Mouse (Mus musculus) ovary, adult 18-20 months (tissue): Measurements from ENCODE around the gene Ffar4.

Source experiments
- DNase-seq: peaks from one replicate; pipeline ENCODE4 v3.0.0; 2022; ENCODE audit warnings: low spot score, mixed read lengths

The Ffar4 gene

GRCm38 (mm10) chr19:38096858-38097758 is at the start of gene Ffar4:
Gene Ffar4, plus strand, starts transcription at chr19:38097071.
- no peak for DNase-seq

DNA sequence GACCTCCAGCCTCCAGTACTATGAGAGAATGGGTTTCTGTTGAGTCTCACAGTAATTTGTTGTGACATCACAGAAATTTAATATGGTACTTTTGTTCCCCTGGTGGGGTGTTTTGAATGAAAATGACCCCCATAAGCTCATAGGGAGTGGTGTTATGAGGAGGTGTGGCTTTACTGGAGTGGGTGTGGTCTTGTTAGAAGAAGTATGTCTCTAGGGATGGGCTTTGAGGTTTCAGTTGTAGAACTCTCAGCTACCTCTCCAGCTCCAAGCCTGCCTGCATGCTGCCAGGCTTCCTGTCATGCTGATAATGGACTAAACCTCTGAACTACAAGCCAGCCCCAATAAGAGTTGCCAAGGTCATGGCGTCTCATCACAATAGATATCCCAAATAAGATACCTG is 47.2 kb upstream of the Ffar4 start:
- DNase-seq: no peak

DNA sequence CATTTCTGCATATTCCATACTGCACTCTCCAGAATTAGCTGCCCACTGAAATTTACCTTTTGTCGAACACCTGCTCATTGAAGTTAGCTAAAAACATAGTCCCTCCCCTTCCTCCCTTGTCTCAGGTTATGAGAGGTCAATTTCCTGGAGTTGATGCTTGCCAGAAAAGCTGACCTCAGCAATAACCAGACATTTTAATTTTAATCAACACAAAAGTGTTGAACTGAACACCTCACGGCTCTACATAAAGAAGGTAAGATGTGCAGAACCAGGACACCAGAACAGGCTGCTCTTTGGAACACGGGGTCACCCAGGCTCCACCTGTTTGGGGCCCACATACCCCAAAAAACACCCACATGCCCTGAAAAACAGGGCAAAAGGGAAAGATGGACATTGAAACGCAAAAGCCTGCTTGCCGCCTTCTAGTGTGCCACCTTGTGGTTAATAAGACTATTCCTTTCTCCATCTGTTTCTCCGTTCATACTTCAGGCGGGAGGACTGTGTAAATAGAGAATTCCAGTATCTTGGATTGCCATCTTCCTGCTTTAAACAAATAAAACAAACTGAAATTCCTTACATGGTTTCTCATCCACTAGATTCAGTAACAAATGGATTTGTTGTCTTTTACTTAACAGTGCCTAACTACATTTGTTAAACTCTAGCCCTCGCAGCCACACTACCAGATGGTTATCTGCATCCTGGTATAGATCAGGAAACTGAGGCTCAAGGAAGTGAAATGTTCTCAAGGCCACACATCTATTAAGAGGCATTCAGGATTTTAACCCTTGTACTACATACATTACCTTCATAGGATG is 43.4 kb upstream of the Ffar4 start:
- DNase-seq: no peak

GRCm38 (mm10) chr19:38054149-38054719 is 42.6 kb upstream of the Ffar4 start:
- no peak for DNase-seq

GRCm38 (mm10) chr19:38054720-38055192 is 42.1 kb upstream of the Ffar4 start, which contains the start of gene Cep55:
Gene Cep55, plus strand, starts transcription at chr19:38055011.
- peak; percentile 94 for DNase-seq

DNA sequence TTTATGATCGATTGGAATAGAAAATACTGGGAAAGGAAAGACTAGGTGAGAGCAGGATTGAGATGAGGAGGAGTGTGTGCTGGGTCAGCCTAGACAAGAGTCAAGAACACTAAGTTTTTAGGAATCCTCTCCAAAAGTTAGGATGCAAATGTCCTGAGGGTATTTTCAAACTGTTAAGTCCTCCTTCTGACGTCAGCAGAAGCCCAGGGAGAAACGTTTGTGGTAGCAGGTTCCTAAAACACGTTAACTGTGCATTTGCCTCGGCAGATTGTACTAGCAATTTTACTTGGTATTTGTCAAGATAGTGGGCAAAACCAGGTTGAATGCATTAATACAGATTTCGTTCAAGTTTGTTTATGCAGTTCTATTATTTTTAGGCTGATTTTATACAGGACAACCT is 41.1 kb upstream of the Ffar4 start:
- no peak for DNase-seq

DNA sequence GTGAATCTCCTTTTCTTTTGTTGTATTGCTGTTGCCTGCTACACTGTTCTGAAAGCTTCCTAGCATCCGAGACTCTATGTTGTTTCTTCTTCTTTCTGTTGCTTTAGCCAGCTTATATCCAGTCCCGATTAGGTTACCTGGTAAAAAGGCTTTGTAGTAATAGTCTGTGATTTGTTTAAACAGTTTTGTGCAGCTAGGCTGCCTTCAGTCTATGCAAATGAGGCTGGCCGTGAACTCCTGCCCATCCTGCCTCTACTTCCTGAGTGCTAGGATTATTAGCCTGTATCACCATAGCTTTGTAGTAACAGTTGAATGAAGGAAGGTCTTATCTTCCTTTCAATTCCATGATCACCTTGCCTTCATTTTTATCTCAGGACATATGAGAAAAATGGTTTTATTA is 40.6 kb upstream of the Ffar4 start:
- DNase-seq: no peak

- DNase-seq: no peak
Observed at GRCm38 (mm10) chr19:38056931-38057330, 39.9 kb upstream of the Ffar4 start.

DNA sequence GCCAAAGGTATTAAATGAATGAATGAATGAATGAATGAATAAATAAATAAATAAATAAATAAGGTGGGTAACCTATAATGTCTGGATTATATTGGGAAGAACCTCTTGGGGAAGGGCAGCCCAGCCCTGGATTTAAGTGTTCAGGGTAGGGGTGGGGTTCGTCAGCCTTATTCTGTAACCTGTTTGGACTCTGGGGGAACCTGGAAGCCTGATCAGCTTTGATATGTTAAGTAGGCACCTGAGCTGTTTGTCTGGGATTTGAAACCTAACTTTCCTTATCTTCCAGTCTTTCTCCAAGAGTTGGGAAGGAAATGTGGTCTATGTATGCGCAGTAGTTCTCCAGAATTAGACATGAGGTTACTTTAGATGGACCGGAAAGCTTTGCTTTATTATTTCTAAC is 33.7 kb upstream of the Ffar4 start:
- no peak for DNase-seq

GRCm38 (mm10) chr19:38064051-38064450 is 32.8 kb upstream of the Ffar4 start:
- DNase-seq: no peak

GRCm38 (mm10) chr19:38073226-38073625 is 23.6 kb upstream of the Ffar4 start:
- no peak for DNase-seq

DNA sequence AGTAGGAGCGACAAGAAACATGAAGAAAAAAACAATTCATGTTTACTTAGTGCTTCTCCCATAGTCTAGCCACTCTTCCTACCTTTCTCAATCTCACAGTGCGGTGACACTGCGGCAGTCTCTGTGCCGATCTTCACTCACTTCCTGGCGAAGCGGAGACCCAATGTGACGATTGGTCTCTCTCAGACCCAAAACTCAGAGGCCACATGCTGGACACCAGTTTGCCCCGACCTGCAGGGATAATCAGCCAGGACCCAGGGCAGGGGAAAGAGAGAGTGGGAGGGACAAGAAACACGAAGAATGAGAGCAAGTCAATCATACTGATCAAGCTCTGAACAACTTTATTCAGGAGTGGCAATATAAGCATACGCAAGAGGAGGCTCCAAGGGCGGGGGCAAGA is 21.8 kb upstream of the Ffar4 start:
- no peak for DNase-seq

DNA sequence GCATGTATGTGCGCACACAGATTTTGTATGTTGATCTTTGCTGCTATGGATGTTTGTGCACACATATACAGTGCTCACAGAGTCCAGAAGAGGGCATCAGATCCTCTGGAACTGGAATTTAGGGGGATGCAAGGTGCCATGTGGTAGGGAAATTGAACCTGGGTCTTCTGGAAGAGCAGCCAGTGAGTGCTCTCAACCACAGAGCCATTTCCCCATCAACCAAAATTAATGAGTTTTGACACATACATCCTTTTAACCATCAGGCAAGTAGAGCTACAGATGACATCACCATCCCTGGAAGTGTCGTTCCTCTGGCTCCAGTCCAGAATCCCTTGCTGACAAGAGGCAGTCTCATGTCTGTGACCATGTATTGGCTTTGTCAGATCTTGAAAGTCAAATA is 20.6 kb upstream of the Ffar4 start:
- no peak for DNase-seq

GRCm38 (mm10) chr19:38077851-38078540 is 18.9 kb upstream of the Ffar4 start:
- DNase-seq: no peak

DNA sequence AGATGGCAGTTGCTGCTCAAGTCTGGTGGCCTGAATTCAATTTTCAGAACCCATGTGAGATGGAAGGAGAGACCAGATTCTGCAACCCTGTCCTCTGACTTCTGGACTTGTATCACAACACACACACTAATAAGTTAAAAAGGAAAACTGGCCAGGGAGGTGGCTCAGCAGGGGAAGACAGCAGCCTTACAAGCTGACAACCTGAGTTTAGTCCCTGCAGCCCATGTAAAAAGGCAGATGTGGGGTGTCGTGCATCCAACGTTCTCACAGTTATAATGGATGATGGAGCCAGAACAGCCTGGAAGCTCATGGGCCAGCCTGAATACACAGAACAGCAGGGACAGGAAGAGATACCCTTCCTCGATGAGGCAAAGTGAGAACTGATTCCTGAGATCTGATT is 15.5 kb upstream of the Ffar4 start:
- DNase-seq: no peak

- no peak for DNase-seq
Observed at GRCm38 (mm10) chr19:38082931-38083525, 13.8 kb upstream of the Ffar4 start.

- no peak for DNase-seq
Observed at GRCm38 (mm10) chr19:38085841-38086240, 11.0 kb upstream of the Ffar4 start.

- DNase-seq: no peak
Observed at GRCm38 (mm10) chr19:38086948-38087551, 9.8 kb upstream of the Ffar4 start.

DNA sequence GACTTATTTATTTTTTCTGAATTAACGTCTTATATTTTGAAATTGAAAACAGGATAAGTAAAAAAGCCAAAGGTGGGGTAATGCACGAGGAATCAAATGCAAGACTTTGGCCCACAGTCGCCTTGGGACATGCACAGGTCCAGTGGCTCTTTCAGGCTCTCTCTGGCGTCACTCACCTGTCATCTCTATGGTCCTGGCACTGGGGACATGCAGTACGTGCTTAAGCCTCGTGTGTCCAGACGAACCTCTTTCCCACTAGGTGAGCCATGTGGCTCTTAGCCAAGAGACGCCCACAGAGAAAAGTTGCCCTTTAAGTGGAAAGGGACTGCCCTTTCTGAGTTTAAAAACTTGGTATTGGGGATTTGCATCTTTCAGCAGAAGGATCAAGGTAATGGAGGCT is 7.5 kb upstream of the Ffar4 start:
- DNase-seq: no peak

DNA sequence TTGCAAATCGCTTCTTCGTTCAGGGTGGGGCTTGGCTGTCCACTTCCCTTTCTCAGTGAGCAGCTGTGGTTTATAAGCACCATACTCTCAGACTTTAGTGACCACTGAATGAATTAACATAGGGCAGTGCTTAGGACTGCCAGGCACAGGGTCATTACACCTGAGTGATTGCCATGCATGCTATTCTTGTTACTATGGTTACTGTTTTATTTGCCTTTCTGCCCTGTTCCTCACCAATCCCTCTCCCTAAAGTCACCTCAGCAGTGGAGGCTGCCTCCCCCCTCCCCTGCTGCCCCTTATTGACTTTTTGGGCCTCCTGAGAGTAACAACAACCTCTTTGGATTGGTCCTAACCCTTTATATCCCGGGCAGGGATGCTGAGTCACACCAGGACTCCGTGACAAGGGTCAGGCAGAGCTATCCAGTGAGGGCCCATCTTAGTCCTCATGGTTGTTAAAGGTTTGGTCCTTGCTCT is 5.3 kb upstream of the Ffar4 start:
- DNase-seq: no peak

- DNase-seq: no peak
Observed at GRCm38 (mm10) chr19:38096231-38096630, 640 bp upstream of the Ffar4 start.
